Comparison of ENCODE assay signal across 16 mouse cellular contexts in genomic region chr4:44777101-44777500, GRCm38 (mm10). TPM values are rescaled to one million over a fixed set of nuclear protein-coding genes. Genes with fewer than 3 reads are reported as not detected.
A peak's percentile ranks its signal among the peaks of the same experiment; 100 is the strongest.
DNase-seq lines count a peak whose midpoint lies in the region; ATAC-seq and TF ChIP-seq lines count a peak whose summit lies in the region.
"Had no signal": no experiment of that assay in that cellular context is flagged by ENCODE, and none has a peak within 500 bp of the region (broad histone marks: within the 10 kb centered on the region; RNA-seq: fewer than 3 reads in every experiment).

No protein-coding gene starts in this region.

- H3K9ac ChIP-seq in midbrain, embryonic 11.5 days (ENCODE audit: low read length) = no peak overlapping the region
- H3K9ac ChIP-seq in midbrain, postnatal 0 days (replicated peaks; ENCODE audit: low read length, poor library complexity, severe bottlenecking) = no peak overlapping the region
- H3K9ac ChIP-seq in kidney, embryonic 14.5 days (ENCODE audit: low read depth, low read length) = no peak overlapping the region
- H3K9ac ChIP-seq: embryonic facial prominence, embryonic 12.5 days; forebrain, embryonic 13.5 days; forebrain, embryonic 15.5 days had no signal

- no peaks in the 10 kb centered on the region for H3K27me3 ChIP-seq in heart, embryonic 10.5 days (ENCODE audit: insufficient read depth, poor library complexity, severe bottlenecking)
- no peaks in the 10 kb centered on the region for H3K27me3 ChIP-seq in midbrain, embryonic 11.5 days (ENCODE audit: control insufficient read depth, insufficient read depth, low read length)
- no peaks in the 10 kb centered on the region; the same call in 1 of the 2 replicates for H3K27me3 ChIP-seq in midbrain, postnatal 0 days (ENCODE audit: insufficient read depth, low read length)
- no peaks in the 10 kb centered on the region for H3K27me3 ChIP-seq in kidney, embryonic 14.5 days (ENCODE audit: control insufficient read depth, insufficient read depth, low read length)
- H3K27me3 ChIP-seq: CH12.LX; embryonic facial prominence, embryonic 12.5 days; forebrain, embryonic 13.5 days; forebrain, embryonic 15.5 days; Patski had no signal

- DNase-seq in heart, embryonic 10.5 days (ENCODE audit: low spot score) = no peak
- DNase-seq in heart, postnatal 25 days (ENCODE audit: low spot score) = no peak
- peak; percentile 84 for DNase-seq in midbrain, embryonic 11.5 days (ENCODE audit: low spot score, missing footprints)
- no peak for DNase-seq in midbrain, postnatal 0 days (ENCODE audit: low spot score)
- peak; percentile 79 for DNase-seq in A20 (ENCODE audit: low read depth, low spot score)
- DNase-seq: B cell, adult 2 months had no signal

- H3K4me1 ChIP-seq in heart, embryonic 10.5 days = no peaks in the 10 kb centered on the region
- H3K4me1 ChIP-seq in midbrain, embryonic 11.5 days (ENCODE audit: control insufficient read depth, insufficient read depth, low read length) = peaks cover 5% of the 10 kb centered on the region
- H3K4me1 ChIP-seq in midbrain, postnatal 0 days (ENCODE audit: insufficient read depth, low read length) = no peaks in the 10 kb centered on the region
- peaks cover 6% of the 10 kb centered on the region; the same call in 1 of the 2 replicates for H3K4me1 ChIP-seq in kidney, embryonic 14.5 days (ENCODE audit: control insufficient read depth, insufficient read depth, low read length)
- H3K4me1 ChIP-seq: embryonic facial prominence, embryonic 12.5 days had no signal

- 87% methylated on average over 3 of the region's 3 CpGs for WGBS in heart, embryonic 10.5 days
- WGBS in midbrain, embryonic 11.5 days = 71% methylated on average over 3 of the region's 3 CpGs
- 83% methylated on average over 3 of the region's 3 CpGs for WGBS in midbrain, postnatal 0 days
- 94% methylated on average over 3 of the region's 3 CpGs for WGBS in kidney, embryonic 14.5 days

- peak overlapping the region; percentile 16; the same call in 1 of the 2 replicates for H3K27ac ChIP-seq in heart, embryonic 10.5 days
- H3K27ac ChIP-seq in midbrain, embryonic 11.5 days (ENCODE audit: low read depth, low read length) = no peak overlapping the region
- H3K27ac ChIP-seq in midbrain, postnatal 0 days (ENCODE audit: low read depth, low read length) = no peak overlapping the region
- no peak overlapping the region for H3K27ac ChIP-seq in kidney, embryonic 14.5 days (ENCODE audit: low read depth, low read length)
- H3K27ac ChIP-seq: embryonic facial prominence, embryonic 10.5 days; embryonic facial prominence, embryonic 12.5 days; forebrain, embryonic 13.5 days; forebrain, embryonic 15.5 days had no signal

- H3K9me3 ChIP-seq in heart, embryonic 10.5 days = no peaks in the 10 kb centered on the region
- H3K9me3 ChIP-seq in midbrain, embryonic 11.5 days (ENCODE audit: control insufficient read depth, low read length) = no peaks in the 10 kb centered on the region
- no peaks in the 10 kb centered on the region for H3K9me3 ChIP-seq in midbrain, postnatal 0 days (ENCODE audit: low read length)
- no peaks in the 10 kb centered on the region for H3K9me3 ChIP-seq in kidney, embryonic 14.5 days (ENCODE audit: control insufficient read depth, low read length)
- H3K9me3 ChIP-seq: embryonic facial prominence, embryonic 10.5 days; embryonic facial prominence, embryonic 12.5 days; forebrain, embryonic 13.5 days; forebrain, embryonic 15.5 days; G1E had no signal

- no peaks in the 10 kb centered on the region for H3K36me3 ChIP-seq in heart, embryonic 10.5 days
- H3K36me3 ChIP-seq in midbrain, embryonic 11.5 days (ENCODE audit: control insufficient read depth, insufficient read depth, low read length) = no peaks in the 10 kb centered on the region
- no peaks in the 10 kb centered on the region for H3K36me3 ChIP-seq in midbrain, postnatal 0 days (ENCODE audit: insufficient read depth, low read length)
- no peaks in the 10 kb centered on the region for H3K36me3 ChIP-seq in kidney, embryonic 14.5 days (ENCODE audit: control insufficient read depth, insufficient read depth, low read length)
- H3K36me3 ChIP-seq: embryonic facial prominence, embryonic 10.5 days; embryonic facial prominence, embryonic 12.5 days; forebrain, embryonic 15.5 days had no signal

- no peak overlapping the region for H3K4me2 ChIP-seq in midbrain, embryonic 11.5 days
- no peak overlapping the region for H3K4me2 ChIP-seq in midbrain, postnatal 0 days (ENCODE audit: low read depth, low read length, poor library complexity, severe bottlenecking)
- no peak overlapping the region for H3K4me2 ChIP-seq in kidney, embryonic 14.5 days (replicated peaks; ENCODE audit: low read depth, low read length)
- H3K4me2 ChIP-seq: embryonic facial prominence, embryonic 12.5 days; forebrain, embryonic 13.5 days; forebrain, embryonic 15.5 days had no signal

- no peak for TF ChIP-seq CTCF in midbrain, postnatal 0 days (IDR thresholded peaks at IDR 0.05)

- no peak overlapping the region for H3K4me3 ChIP-seq in heart, embryonic 10.5 days
- H3K4me3 ChIP-seq in midbrain, embryonic 11.5 days (ENCODE audit: low read depth, low read length) = no peak overlapping the region
- no peak overlapping the region for H3K4me3 ChIP-seq in midbrain, postnatal 0 days (ENCODE audit: low read depth, low read length)
- H3K4me3 ChIP-seq in kidney, embryonic 14.5 days (ENCODE audit: low read length) = no peak overlapping the region
- H3K4me3 ChIP-seq: embryonic facial prominence, embryonic 10.5 days; embryonic facial prominence, embryonic 12.5 days; forebrain, embryonic 13.5 days; forebrain, embryonic 15.5 days had no signal

- intact Hi-C loops in heart, postnatal 25 days (cut with DNase I) = no loop called here

- no peak for ATAC-seq in midbrain, embryonic 11.5 days (ENCODE audit: low FRiP score)
- no peak for ATAC-seq in midbrain, postnatal 0 days (ENCODE audit: low FRiP score)
- ATAC-seq in kidney, embryonic 14.5 days (ENCODE audit: low FRiP score, low TSS enrichment) = no peak
- ATAC-seq: activated CD4-positive, CD25-positive, alpha-beta regulatory T cell, adult 4 months; CD4-positive, CD25-positive, alpha-beta regulatory T cell, adult 4 months; forebrain, embryonic 13.5 days; forebrain, embryonic 15.5 days; Patski had no signal

RNA-seq across cellular contexts. Expression of gene Zcchc7, which starts 21.4 kb away (rescaled TPM):
- 22.9 and 23.7 TPM in 2 replicates for polyA plus RNA-seq in heart, embryonic 10.5 days (2016; fragmentation: Nextera tagmentation; extraction: Ambion mirVana)
- total RNA-seq in heart, postnatal 25 days (2021) = 10 to 100 TPM; 12.9 to 15.5 TPM
- polyA plus RNA-seq in midbrain, embryonic 11.5 days (2014; fragmentation: Nextera tagmentation; extraction: Ambion mirVana) = 19.5 TPM in 2 replicates
- total RNA-seq in midbrain, postnatal 0 days (2014; rRNA removed) = 17.3 and 23.5 TPM in 2 replicates
- polyA plus RNA-seq in midbrain, postnatal 0 days (2015; fragmentation: Nextera tagmentation; extraction: Ambion mirVana) = 25.5 and 34.5 TPM in 2 replicates
- 35.0 and 37.9 TPM in 2 replicates for polyA plus RNA-seq in kidney, embryonic 14.5 days (2014; fragmentation: Nextera tagmentation; extraction: Ambion mirVana)

Comparison
In these comparisons a context has a peak if more than half of its experiments do, and no peak if none do; other contexts are left out.
1. DNase-seq: peak in midbrain, embryonic 11.5 days (single experiment) and A20 (single experiment); none in heart, embryonic 10.5 days (single experiment), heart, postnatal 25 days (single experiment) and midbrain, postnatal 0 days (single experiment).